Mouse (Mus musculus) neural tube, embryonic 15.5 days (tissue): Measurements from ENCODE around the gene Gm44596. TPM values are rescaled to one million over a fixed set of nuclear protein-coding genes. Genes with fewer than 3 reads are reported as not detected.
A peak's percentile ranks its signal among the peaks of the same experiment; 100 is the strongest.

Source experiments
- ATAC-seq: fragments of 200-750 bp; cut with Nextera tagmentation; 2 replicates; pipeline ENCODE4 v1.8.0; 2017; ENCODE audit warnings: mild to moderate bottlenecking, moderate TSS enrichment, moderate library complexity; ENCODE audit not compliant: low FRiP score
- H3K27ac ChIP-seq: fragments of 300-500 bp; sonication (generic); replicated peaks from 2 replicates; pipeline ENCODE4 v1.5.1; 2015; ENCODE audit warnings: mild to moderate bottlenecking, inconsistent platforms
- H3K27me3 ChIP-seq: fragments of 300-500 bp; sonication (generic); replicated peaks from 2 replicates; pipeline ENCODE4 v1.6.1; 2015; ENCODE audit warnings: inconsistent platforms
- H3K36me3 ChIP-seq: fragments of 300-500 bp; sonication (generic); 2 replicates; pipeline ENCODE4 v1.6.1; 2015; ENCODE audit warnings: inconsistent platforms
- H3K4me1 ChIP-seq: fragments of 300-500 bp; sonication (generic); 2 replicates; pipeline ENCODE4 v1.6.1; 2015; ENCODE audit warnings: inconsistent platforms
- H3K4me2 ChIP-seq: fragments of 300-500 bp; sonication (generic); 2 replicates; pipeline ENCODE4 v1.6.1; 2015; ENCODE audit warnings: inconsistent platforms, mild to moderate bottlenecking, moderate library complexity
- H3K4me3 ChIP-seq: fragments of 300-500 bp; sonication (generic); replicated peaks from 2 replicates; pipeline ENCODE4 v1.5.1; 2015; ENCODE audit warnings: mild to moderate bottlenecking, inconsistent platforms
- H3K9ac ChIP-seq: fragments of 300-500 bp; sonication (generic); replicated peaks from 2 replicates; pipeline ENCODE4 v1.6.1; 2015; ENCODE audit warnings: mild to moderate bottlenecking, inconsistent platforms
- H3K9me3 ChIP-seq: fragments of 300-500 bp; sonication (generic); replicated peaks from 2 replicates; pipeline ENCODE4 v1.6.1; 2016; ENCODE audit warnings: inconsistent platforms
- WGBS: fragments of 180-500 bp; shearing (Covaris S2); methylation state at CpG from one replicate; pipeline ENCODE4 v1.1.7; 2015; ENCODE audit warnings: mixed read lengths; 5-methylcytosine and 5-hydroxymethylcytosine counted together
- polyA plus RNA-seq: library from polyadenylated mRNA; unstranded; fragments of >200 nt; fragmentation: Nextera tagmentation; extraction: Ambion mirVana; gene quantifications from 2 replicates; pipeline ENCODE4 v1.2.1, GENCODE M21; 2015

Gene Gm44596
- polyA plus RNA-seq, 1 experiment from 2014 or later = not detected

DNA sequence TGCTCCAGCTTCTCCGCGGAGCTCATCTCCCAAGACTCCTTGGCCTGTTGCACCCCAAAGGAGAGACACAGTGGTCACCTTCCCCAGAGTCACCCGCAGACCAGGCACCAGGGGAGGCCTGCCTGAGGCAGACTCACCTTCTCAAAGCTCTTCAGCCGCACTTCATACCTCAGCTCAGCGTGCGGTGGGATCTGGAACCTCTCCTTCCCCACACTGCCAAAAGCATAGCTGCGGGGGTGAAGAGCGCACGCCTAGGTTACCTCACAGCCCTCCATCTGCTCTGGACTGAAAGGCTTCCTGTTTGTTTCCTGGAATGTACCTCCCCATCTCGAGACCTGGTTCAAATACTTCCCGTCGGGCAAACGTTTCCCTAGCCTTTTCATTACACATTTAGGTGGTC, 58.3 kb downstream of the Gm44596 start:
- 94% methylated on average over 13 of the region's 13 CpGs for WGBS
- no peak overlapping the region for H3K27ac ChIP-seq
- H3K4me1 ChIP-seq = peaks cover 27% of the 10 kb centered on the region
- peaks cover 74% of the 10 kb centered on the region for H3K36me3 ChIP-seq
- ATAC-seq = no peak
- H3K9ac ChIP-seq = no peak overlapping the region
- H3K4me3 ChIP-seq = no peak overlapping the region
- no peak overlapping the region for H3K4me2 ChIP-seq
- no peaks in the 10 kb centered on the region for H3K27me3 ChIP-seq
- H3K9me3 ChIP-seq = no peaks in the 10 kb centered on the region

DNA sequence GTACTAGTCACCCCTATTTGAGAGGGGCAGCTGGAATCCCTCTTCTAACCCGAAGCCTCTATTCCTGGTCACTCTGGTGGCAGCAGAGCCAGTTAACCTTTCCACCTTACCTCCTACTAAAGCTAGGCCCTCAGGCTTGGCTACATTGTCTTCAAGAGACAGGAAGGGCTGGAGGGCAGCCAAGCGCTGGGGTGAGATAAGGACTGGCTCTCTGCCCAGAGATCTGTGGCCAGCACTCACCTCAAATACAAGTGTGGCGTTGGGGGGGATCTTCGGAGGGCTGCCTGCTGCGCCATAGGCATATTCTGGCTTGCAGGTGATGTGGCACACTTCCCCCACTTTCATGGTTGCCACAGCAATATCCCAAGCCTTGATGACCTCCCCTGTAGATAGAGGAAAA, 60.2 kb downstream of the Gm44596 start:
- H3K4me1 ChIP-seq = peaks cover 35% of the 10 kb centered on the region
- H3K4me3 ChIP-seq = no peak overlapping the region
- ATAC-seq = no peak
- no peak overlapping the region for H3K27ac ChIP-seq
- peaks cover 57% of the 10 kb centered on the region for H3K36me3 ChIP-seq
- no peak overlapping the region for H3K4me2 ChIP-seq
- no peaks in the 10 kb centered on the region for H3K9me3 ChIP-seq
- H3K9ac ChIP-seq = no peak overlapping the region
- H3K27me3 ChIP-seq = no peaks in the 10 kb centered on the region
- 84% methylated on average over 5 of the region's 5 CpGs for WGBS

DNA sequence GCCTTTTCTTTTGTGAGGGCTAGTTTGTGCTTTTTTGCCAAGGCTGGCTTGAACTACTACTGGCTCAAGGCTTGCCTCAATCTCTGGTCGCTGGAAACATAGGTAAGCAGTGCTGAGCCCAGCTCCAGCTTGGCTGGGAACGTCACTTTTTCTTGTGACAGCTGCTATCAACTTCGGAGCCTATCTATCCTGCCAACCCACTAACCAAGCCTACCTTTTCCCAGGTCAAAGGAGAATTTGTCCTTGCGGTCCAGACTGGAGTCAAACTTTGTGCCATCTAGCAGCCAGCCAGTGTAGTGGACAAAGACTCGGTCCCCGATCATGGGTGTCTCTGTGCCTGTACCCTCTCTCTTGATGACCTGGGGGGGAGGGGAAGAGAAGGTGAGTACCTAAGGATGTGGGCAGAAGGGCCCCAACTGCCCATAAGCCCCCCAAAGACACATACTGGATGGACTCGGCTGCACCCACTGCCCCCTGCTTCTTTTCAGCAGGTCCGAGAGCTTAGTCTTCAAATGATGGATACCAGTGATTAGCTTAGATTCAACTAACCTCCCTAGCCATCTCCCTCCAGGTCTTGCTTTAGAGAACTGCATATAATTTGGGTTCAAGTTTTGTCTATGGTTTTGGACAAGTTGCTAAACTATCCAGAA, 61.2 kb downstream of the Gm44596 start:
- no peak overlapping the region for H3K27ac ChIP-seq
- peaks cover 35% of the 10 kb centered on the region for H3K4me1 ChIP-seq
- H3K27me3 ChIP-seq = no peaks in the 10 kb centered on the region
- H3K9ac ChIP-seq = peak overlapping the region; percentile 97
- no peaks in the 10 kb centered on the region for H3K9me3 ChIP-seq
- peak overlapping the region; percentile 79 for H3K4me2 ChIP-seq
- 84% methylated on average over 8 of the region's 8 CpGs for WGBS
- ATAC-seq = no peak
- H3K4me3 ChIP-seq = peak overlapping the region; percentile 99
- H3K36me3 ChIP-seq = peaks cover 48% of the 10 kb centered on the region

DNA sequence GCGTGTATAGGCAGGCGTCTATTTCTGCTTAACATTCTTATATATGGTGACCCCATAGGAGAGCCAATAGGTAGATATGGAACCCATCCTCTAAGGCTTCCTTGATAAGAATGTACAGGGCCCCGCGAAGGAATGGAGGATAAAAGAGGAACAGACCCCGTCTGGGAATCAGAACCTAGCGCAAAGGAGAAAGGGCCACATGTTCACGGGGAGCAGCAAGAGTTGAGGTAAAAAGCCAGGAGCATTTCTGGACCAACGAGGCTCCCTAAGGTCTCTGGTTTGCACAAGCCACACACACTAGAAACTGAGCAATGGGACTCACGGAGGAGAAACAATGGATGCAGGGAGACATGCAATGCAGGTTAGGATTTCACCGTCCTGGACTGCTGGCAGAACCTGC, 62.0 kb downstream of the Gm44596 start:
- Histone ChIP-seq H3K9me3 (no peaks in the 10 kb centered on the region), H3K36me3 (peaks cover 40% of the 10 kb centered on the region), H3K27me3 (no peaks in the 10 kb centered on the region), H3K4me2 (peak overlapping the region; percentile 79), H3K9ac (peak overlapping the region; percentile 97), H3K4me3 (peak overlapping the region; percentile 99), H3K4me1 (peaks cover 35% of the 10 kb centered on the region), H3K27ac (peak overlapping the region; percentile 95)
- 3% methylated on average over 10 of the region's 10 CpGs for WGBS
- no peak for ATAC-seq

DNA sequence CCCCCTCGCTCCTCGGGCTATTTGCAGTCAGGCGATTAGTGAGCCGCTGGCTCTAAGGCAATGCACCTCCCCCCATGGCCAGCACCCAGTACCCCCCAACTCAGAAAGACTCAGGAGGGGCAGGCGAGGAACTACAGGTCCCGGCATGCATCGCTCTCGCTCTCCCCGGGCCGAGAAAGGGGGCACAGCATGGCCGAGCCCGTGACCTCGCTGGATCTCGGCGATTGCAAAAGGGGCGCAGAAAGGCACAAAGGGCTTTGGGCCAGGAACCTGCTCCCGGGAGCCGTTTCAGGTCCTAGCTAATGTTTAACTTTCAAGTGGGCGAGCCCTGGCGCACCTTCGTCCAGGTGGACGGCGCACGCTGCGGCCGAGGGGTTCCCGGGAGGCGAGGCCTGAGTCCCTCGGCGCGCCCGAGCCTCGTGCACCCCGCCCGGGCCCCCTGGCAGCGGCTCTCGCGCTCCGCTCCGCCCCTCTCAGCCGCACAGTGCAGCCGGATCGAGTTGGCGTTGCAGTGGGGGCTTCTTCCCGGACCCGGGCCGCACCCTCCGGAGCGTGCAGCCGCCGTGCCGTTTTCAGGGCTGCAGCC, 62.5 kb downstream of the Gm44596 start:
- ATAC-seq = peak; percentile 81

DNA sequence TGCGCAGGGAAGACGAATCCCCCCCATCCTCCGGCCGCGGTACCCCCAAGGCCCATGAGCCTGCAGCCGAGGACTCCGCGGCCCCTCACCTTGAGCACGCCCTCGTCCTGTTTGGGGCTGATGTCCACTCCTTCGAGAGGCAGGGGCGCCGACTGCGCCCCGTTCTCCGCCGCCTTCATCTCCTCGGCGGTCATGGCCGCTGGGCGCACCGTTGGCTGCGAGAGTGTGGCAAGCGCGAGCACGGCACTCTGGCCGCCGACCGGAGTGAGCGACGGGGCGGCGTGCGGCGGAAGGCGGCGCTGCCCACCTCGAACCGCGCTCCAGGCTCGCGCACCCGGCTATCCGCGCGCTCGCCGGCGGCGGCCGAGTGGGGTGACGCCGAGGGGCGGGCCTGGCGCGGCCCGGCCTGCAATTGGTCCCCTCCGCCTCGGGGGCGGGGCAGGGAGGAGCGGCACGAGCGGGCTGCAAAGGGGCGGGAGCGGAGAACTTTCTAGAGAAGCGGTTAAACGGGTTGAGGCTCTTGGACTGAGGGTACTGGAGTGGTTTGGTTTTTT, 63.1 kb downstream of the Gm44596 start, which contains the start of gene Fkbp4:
Gene Fkbp4, minus strand, starts transcription at position 361 of the 554 bp plus-strand sequence.
- H3K27ac ChIP-seq = peak within 1 kb of the TSS; percentile 95

More for the DNA sequence above, 62.5 kb downstream of the Gm44596 start:
- under 1% methylated on average over 52 of the region's 52 CpGs for WGBS
- no peaks in the 10 kb centered on the region for H3K27me3 ChIP-seq
- H3K4me3 ChIP-seq = peak overlapping the region; percentile 99
- peak overlapping the region; percentile 95 for H3K27ac ChIP-seq
- H3K4me2 ChIP-seq = peak overlapping the region; percentile 79
- peak overlapping the region; percentile 97 for H3K9ac ChIP-seq
- H3K9me3 ChIP-seq = no peaks in the 10 kb centered on the region
- H3K4me1 ChIP-seq = peaks cover 29% of the 10 kb centered on the region
- peaks cover 35% of the 10 kb centered on the region for H3K36me3 ChIP-seq

DNA sequence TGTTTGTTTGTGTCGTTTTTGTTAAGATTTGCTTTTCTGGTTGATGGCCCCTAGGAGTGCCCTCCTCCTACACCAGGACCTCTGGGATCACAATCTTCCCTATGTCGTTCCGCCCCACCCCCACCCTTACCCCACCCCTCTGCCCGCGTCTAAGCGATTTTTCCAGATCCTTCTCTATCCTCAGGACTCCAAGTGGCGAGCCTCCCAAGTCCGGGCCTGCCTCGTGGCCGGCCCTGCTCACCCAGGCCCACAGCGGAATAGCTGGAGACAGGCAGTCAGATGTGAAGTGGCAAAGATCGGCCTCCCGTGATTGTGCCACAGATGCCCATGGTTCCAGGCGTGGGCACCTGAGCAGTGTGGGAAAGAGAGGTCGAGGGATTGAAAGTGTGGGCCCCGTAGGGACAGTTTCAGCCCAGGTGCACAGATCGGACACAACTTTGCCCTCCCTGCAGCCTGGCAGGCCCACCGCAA, 63.6 kb downstream of the Gm44596 start:
- 28% methylated on average over 18 of the region's 18 CpGs for WGBS
- Histone ChIP-seq H3K9me3 (no peaks in the 10 kb centered on the region), H3K4me1 (peaks cover 27% of the 10 kb centered on the region), H3K9ac (peak overlapping the region; percentile 97), H3K36me3 (peaks cover 24% of the 10 kb centered on the region), H3K4me3 (peak overlapping the region; percentile 99), H3K27me3 (no peaks in the 10 kb centered on the region), H3K4me2 (peak overlapping the region; percentile 79), H3K27ac (peak overlapping the region; percentile 95)
- ATAC-seq = peak; percentile 34

More for the DNA sequence above, 63.1 kb downstream of the Gm44596 start, which contains the start of gene Fkbp4:
- Histone ChIP-seq H3K36me3 (peaks cover 29% of the 10 kb centered on the region), H3K4me2 (peak within 1 kb of the TSS; percentile 79), H3K9ac (peak within 1 kb of the TSS; percentile 97), H3K27me3 (no peaks in the 10 kb centered on the region), H3K4me3 (peak within 1 kb of the TSS; percentile 99), H3K9me3 (no peaks in the 10 kb centered on the region), H3K4me1 (peaks cover 27% of the 10 kb centered on the region)
- WGBS = under 1% methylated on average over 67 of the region's 67 CpGs
- ATAC-seq = peak; percentile 96

DNA sequence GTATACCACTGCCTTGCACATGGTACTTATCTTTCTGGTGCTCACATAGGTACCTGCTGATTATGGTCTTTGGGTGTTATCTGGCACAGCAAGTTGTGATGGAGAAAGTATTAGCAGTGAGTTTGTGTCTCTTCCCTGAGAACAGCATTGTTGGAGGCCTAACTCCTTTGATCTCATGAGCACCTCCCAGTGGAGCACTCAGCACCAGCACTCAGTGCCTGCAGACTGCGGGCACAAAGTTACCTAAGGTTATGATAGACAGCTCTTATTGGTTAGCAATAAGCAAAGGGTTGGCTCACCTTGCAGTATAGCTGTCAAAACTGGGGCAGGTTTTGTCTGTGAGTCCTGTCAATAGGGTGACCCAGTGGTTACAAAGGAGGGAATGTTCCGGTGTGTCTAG, 64.9 kb downstream of the Gm44596 start:
- H3K4me3 ChIP-seq = no peak overlapping the region
- ATAC-seq = no peak
- peaks cover 27% of the 10 kb centered on the region for H3K4me1 ChIP-seq
- H3K9me3 ChIP-seq = no peaks in the 10 kb centered on the region
- peaks cover 11% of the 10 kb centered on the region for H3K36me3 ChIP-seq
- H3K27me3 ChIP-seq = no peaks in the 10 kb centered on the region
- no peak overlapping the region for H3K9ac ChIP-seq
- 90% methylated on average over 2 of the region's 2 CpGs for WGBS
- no peak overlapping the region for H3K27ac ChIP-seq
- H3K4me2 ChIP-seq = no peak overlapping the region

DNA sequence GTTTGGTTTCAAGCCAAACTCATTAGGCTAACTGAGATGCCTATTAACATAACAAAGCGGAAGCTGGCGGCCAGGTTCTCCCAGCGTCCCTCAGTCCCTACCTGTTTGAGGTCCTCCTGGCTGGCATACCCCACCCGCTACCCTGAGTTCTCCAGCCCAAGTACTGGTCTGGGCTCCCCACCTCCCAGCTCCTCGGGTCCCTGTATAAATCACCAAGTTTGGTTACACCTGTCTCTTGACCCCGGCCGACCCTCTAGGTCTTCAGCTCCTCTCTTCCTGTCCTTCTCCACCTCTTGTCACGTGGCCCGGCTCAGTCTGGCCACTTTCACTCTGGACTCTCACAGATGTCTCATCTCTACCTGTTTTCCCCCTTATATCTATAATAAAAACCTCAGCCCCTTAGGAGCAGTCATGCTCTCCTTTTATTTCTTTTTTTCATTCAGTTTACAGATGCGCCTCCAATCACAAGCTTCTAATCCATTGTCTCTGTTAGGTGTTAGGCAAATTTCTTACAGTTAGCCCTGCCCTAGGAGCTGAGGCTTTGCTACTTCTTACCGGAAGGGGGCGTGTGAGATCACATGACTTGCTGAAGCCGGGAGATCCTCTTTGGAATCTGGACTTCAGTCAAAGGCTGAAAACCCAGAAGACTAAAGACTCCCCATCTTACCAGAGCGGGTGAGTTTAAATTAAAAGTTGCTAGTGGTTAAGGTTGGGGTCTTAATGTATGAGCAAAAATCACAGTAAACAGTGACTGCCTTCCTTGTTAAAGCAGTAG, 70.6 kb downstream of the Gm44596 start:
- peaks cover 9% of the 10 kb centered on the region for H3K4me1 ChIP-seq
- peak overlapping the region; percentile 10; the same call in 1 of the 2 replicates for H3K4me3 ChIP-seq
- H3K9me3 ChIP-seq = no peaks in the 10 kb centered on the region
- ATAC-seq = peak; percentile 81
- H3K4me2 ChIP-seq = peak overlapping the region; percentile 51
- no peak overlapping the region for H3K9ac ChIP-seq
- no peaks in the 10 kb centered on the region for H3K36me3 ChIP-seq
- H3K27ac ChIP-seq = no peak overlapping the region
- H3K27me3 ChIP-seq = no peaks in the 10 kb centered on the region
- 16% methylated on average over 14 of the region's 14 CpGs for WGBS

DNA sequence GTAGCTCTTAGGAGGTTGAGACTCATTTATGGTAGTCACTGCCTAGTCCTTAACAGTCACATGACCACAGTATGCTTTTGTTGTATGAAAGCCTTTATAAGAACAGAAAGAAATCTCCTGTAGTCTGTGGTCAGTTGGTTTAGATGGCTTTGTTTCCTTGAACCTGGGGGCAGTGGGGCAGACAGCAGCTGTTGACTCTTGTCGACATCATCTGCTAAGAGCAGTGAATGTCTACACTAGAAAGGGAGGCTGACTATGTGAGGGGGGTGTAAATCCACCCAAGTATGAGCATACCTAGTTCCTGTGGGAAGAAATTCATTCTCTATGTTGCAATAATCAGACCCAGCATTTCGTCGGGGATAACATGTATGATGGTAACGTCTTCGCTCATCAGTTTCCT, 71.8 kb downstream of the Gm44596 start:
- no peak for ATAC-seq
- no peak overlapping the region for H3K9ac ChIP-seq
- H3K36me3 ChIP-seq = no peaks in the 10 kb centered on the region
- no peaks in the 10 kb centered on the region for H3K27me3 ChIP-seq
- H3K9me3 ChIP-seq = no peaks in the 10 kb centered on the region
- no peak overlapping the region for H3K4me3 ChIP-seq
- no peak overlapping the region for H3K27ac ChIP-seq
- 94% methylated on average over 5 of the region's 5 CpGs for WGBS
- no peak overlapping the region for H3K4me2 ChIP-seq
- H3K4me1 ChIP-seq = peaks cover 9% of the 10 kb centered on the region

DNA sequence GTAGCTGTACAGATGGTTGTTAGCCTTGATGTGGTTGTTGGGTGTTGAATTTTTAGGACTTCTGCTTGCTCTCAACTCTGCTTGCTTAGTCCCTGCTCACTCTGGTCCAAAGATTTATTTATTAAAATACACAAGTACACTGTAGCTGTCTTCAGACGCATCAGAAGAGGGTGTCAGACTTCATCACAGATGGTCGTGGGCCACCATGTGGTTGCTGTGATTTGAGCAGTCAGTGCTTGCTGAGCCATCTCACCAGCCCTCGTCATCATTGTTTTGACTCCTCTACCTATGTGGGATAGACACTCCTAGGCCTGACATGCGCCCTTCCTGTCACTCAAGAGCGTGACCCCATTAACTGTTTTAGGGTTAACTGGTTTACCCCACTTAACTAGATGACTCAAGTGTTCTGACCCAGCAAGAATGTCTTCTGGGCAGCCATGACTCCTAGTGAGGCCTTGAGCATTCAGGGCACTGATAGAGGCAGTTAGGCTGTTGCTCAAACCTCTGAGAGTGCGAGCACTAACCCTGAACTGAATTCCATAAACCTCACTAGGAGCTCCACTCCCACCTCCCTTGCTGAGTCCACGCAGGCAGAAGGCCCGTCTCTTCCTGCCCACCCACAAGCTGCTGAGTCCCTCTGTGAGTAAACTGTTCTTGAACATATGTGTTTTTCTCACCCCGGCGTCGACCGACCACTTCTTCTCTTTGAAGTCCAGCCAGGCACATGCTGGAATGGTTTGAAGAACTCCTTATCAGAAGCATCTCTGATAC, 80.7 kb downstream of the Gm44596 start:
- Histone ChIP-seq H3K4me1 (no peaks in the 10 kb centered on the region), H3K36me3 (no peaks in the 10 kb centered on the region), H3K27me3 (no peaks in the 10 kb centered on the region), H3K9ac (no peak overlapping the region), H3K4me2 (no peak overlapping the region), H3K27ac (no peak overlapping the region), H3K4me3 (no peak overlapping the region), H3K9me3 (no peaks in the 10 kb centered on the region)
- WGBS = 87% methylated on average over 12 of the region's 12 CpGs
- ATAC-seq = no peak
